Mouse (Mus musculus) lung, postnatal 0 days (tissue): ENCODE measurements around the gene Slc44a3.

ENCODE experiments used
- CTCF ChIP-seq: IDR thresholded peaks from 2 replicates; pipeline ENCODE4 v1.5.1; 2016; ENCODE audit warnings: antibody characterized with exemption, mild to moderate bottlenecking
- EP300 ChIP-seq: IDR thresholded peaks from 2 replicates; pipeline ENCODE4 v1.6.1; 2016; ENCODE audit warnings: antibody characterized with exemption, mild to moderate bottlenecking, control low read depth

- TF ChIP-seq CTCF (no peak), EP300 (no peak)
Observed at GRCm38 (mm10) chr3:121517030-121517429, 15.2 kb downstream of the Slc44a3 start.
